Mouse (Mus musculus): ENCODE measurements around the gene Pcsk4. TPM values are rescaled to one million over a fixed set of nuclear protein-coding genes. Genes with fewer than 3 reads are reported as not detected.

The Pcsk4 gene
- polyA plus RNA-seq (2014; fragmentation: Nextera tagmentation; extraction: Ambion mirVana), result 4.9 and 5.1 TPM in 2 replicates

- Histone ChIP-seq H3K4me1 (ENCODE audit: control insufficient read depth, insufficient read depth, low read length) (peaks cover 11% of the 10 kb centered on the region; the same call in 1 of the 2 replicates), H3K36me3 (ENCODE audit: control insufficient read depth, insufficient read depth, low read length) (no peaks in the 10 kb centered on the region), H3K27me3 (ENCODE audit: control insufficient read depth, insufficient read depth, low read length) (no peaks in the 10 kb centered on the region; the same call in 1 of the 2 replicates), H3K27ac (ENCODE audit: low read depth, low read length) (no peak within 1 kb of the TSS), H3K4me3 (ENCODE audit: low read depth, low read length) (peak within 1 kb of the TSS; percentile 40), H3K9me3 (ENCODE audit: control insufficient read depth, low read length) (no peaks in the 10 kb centered on the region), H3K9ac (replicated peaks; ENCODE audit: low read depth, low read length) (peak within 1 kb of the TSS; percentile 60), H3K4me2 (ENCODE audit: low read depth, low read length) (peak within 1 kb of the TSS; percentile 85)
- peak; percentile 91 for ATAC-seq (ENCODE audit: low read depth)
- WGBS, result 6% methylated on average over 31 of the region's 36 CpGs
These were observed at the start of gene Pcsk4, which contains the start of gene Reep6 for GRCm38 (mm10) chr10:80329273-80330081. TSS of gene Pcsk4 (minus strand) at chr10:80329498. TSS of gene Reep6 (plus strand) at chr10:80329953.

GRCm38 (mm10) chr10:80377716-80378115 is 48.4 kb upstream of the Pcsk4 start:
- H3K27ac ChIP-seq (ENCODE audit: low read depth, low read length), result no peak overlapping the region
- 0 out of 2 replicates have a peak, but pooled peaks cover 4% of the 10 kb centered on the region for H3K4me1 ChIP-seq (ENCODE audit: control insufficient read depth, insufficient read depth, low read length)
- no peak overlapping the region for H3K4me2 ChIP-seq (ENCODE audit: low read depth, low read length)
- no peaks in the 10 kb centered on the region for H3K9me3 ChIP-seq (ENCODE audit: control insufficient read depth, low read length)
- no peak overlapping the region for H3K4me3 ChIP-seq (ENCODE audit: low read depth, low read length)
- WGBS, result 51% methylated on average over 10 of the region's 10 CpGs
- ATAC-seq (ENCODE audit: low read depth), result no peak
- no peak overlapping the region for H3K9ac ChIP-seq (replicated peaks; ENCODE audit: low read depth, low read length)
- H3K27me3 ChIP-seq (ENCODE audit: control insufficient read depth, insufficient read depth, low read length), result no peaks in the 10 kb centered on the region
- H3K36me3 ChIP-seq (ENCODE audit: control insufficient read depth, insufficient read depth, low read length), result peaks cover 33% of the 10 kb centered on the region

- Histone ChIP-seq H3K36me3 (ENCODE audit: control insufficient read depth, insufficient read depth, low read length) (peaks cover 18% of the 10 kb centered on the region), H3K27me3 (ENCODE audit: control insufficient read depth, insufficient read depth, low read length) (no peaks in the 10 kb centered on the region), H3K9ac (replicated peaks; ENCODE audit: low read depth, low read length) (no peak overlapping the region), H3K4me2 (ENCODE audit: low read depth, low read length) (no peak overlapping the region), H3K9me3 (ENCODE audit: control insufficient read depth, low read length) (no peaks in the 10 kb centered on the region), H3K4me1 (ENCODE audit: control insufficient read depth, insufficient read depth, low read length) (peaks cover 3% of the 10 kb centered on the region; the same call in 1 of the 2 replicates), H3K4me3 (ENCODE audit: low read depth, low read length) (no peak overlapping the region), H3K27ac (ENCODE audit: low read depth, low read length) (no peak overlapping the region)
- no peak for ATAC-seq (ENCODE audit: low read depth)
- WGBS, result 2% methylated on average over 7 of the region's 7 CpGs
These were observed 46.9 kb upstream of the Pcsk4 start for GRCm38 (mm10) chr10:80376160-80376559.

GRCm38 (mm10) chr10:80374063-80374462 is 44.8 kb upstream of the Pcsk4 start:
- Histone ChIP-seq H3K4me2 (ENCODE audit: low read depth, low read length) (no peak overlapping the region), H3K4me3 (ENCODE audit: low read depth, low read length) (no peak overlapping the region), H3K4me1 (ENCODE audit: control insufficient read depth, insufficient read depth, low read length) (no peaks in the 10 kb centered on the region; the same call in 1 of the 2 replicates), H3K36me3 (ENCODE audit: control insufficient read depth, insufficient read depth, low read length) (no peaks in the 10 kb centered on the region; the same call in 1 of the 2 replicates), H3K27ac (ENCODE audit: low read depth, low read length) (no peak overlapping the region), H3K9me3 (ENCODE audit: control insufficient read depth, low read length) (no peaks in the 10 kb centered on the region), H3K27me3 (ENCODE audit: control insufficient read depth, insufficient read depth, low read length) (no peaks in the 10 kb centered on the region), H3K9ac (replicated peaks; ENCODE audit: low read depth, low read length) (no peak overlapping the region)
- no peak for ATAC-seq (ENCODE audit: low read depth)
- 23% methylated on average over 6 of the region's 6 CpGs for WGBS

GRCm38 (mm10) chr10:80372706-80373105 is 43.4 kb upstream of the Pcsk4 start:
- Histone ChIP-seq H3K27me3 (ENCODE audit: control insufficient read depth, insufficient read depth, low read length) (no peaks in the 10 kb centered on the region), H3K27ac (ENCODE audit: low read depth, low read length) (no peak overlapping the region), H3K9me3 (ENCODE audit: control insufficient read depth, low read length) (no peaks in the 10 kb centered on the region), H3K4me3 (ENCODE audit: low read depth, low read length) (no peak overlapping the region), H3K36me3 (ENCODE audit: control insufficient read depth, insufficient read depth, low read length) (no peaks in the 10 kb centered on the region), H3K4me2 (ENCODE audit: low read depth, low read length) (no peak overlapping the region), H3K4me1 (ENCODE audit: control insufficient read depth, insufficient read depth, low read length) (no peaks in the 10 kb centered on the region; the same call in 1 of the 2 replicates), H3K9ac (replicated peaks; ENCODE audit: low read depth, low read length) (no peak overlapping the region)
- 78% methylated on average over 6 of the region's 6 CpGs for WGBS
- ATAC-seq (ENCODE audit: low read depth), result no peak

GRCm38 (mm10) chr10:80371983-80372382 is 42.7 kb upstream of the Pcsk4 start:
- Histone ChIP-seq H3K9ac (replicated peaks; ENCODE audit: low read depth, low read length) (no peak overlapping the region), H3K27ac (ENCODE audit: low read depth, low read length) (0 out of 2 replicates have a peak overlapping the region, but pooled peaks have one; percentile 10), H3K4me2 (ENCODE audit: low read depth, low read length) (0 out of 2 replicates have a peak overlapping the region, but pooled peaks have one; percentile 30), H3K4me1 (ENCODE audit: control insufficient read depth, insufficient read depth, low read length) (no peaks in the 10 kb centered on the region; the same call in 1 of the 2 replicates), H3K27me3 (ENCODE audit: control insufficient read depth, insufficient read depth, low read length) (no peaks in the 10 kb centered on the region), H3K36me3 (ENCODE audit: control insufficient read depth, insufficient read depth, low read length) (no peaks in the 10 kb centered on the region), H3K9me3 (ENCODE audit: control insufficient read depth, low read length) (no peaks in the 10 kb centered on the region), H3K4me3 (ENCODE audit: low read depth, low read length) (no peak overlapping the region)
- WGBS, result 54% methylated on average over 9 of the region's 9 CpGs
- no peak for ATAC-seq (ENCODE audit: low read depth)

GRCm38 (mm10) chr10:80371411-80371966 is 42.2 kb upstream of the Pcsk4 start:
- 0 out of 2 replicates have a peak overlapping the region, but pooled peaks have one; percentile 10 for H3K27ac ChIP-seq (ENCODE audit: low read depth, low read length)
- ATAC-seq (ENCODE audit: low read depth), result peak; percentile 61
- no peak overlapping the region for H3K4me3 ChIP-seq (ENCODE audit: low read depth, low read length)
- no peaks in the 10 kb centered on the region for H3K36me3 ChIP-seq (ENCODE audit: control insufficient read depth, insufficient read depth, low read length)
- H3K4me1 ChIP-seq (ENCODE audit: control insufficient read depth, insufficient read depth, low read length), result no peaks in the 10 kb centered on the region; the same call in 1 of the 2 replicates
- no peak overlapping the region for H3K9ac ChIP-seq (replicated peaks; ENCODE audit: low read depth, low read length)
- H3K9me3 ChIP-seq (ENCODE audit: control insufficient read depth, low read length), result no peaks in the 10 kb centered on the region
- WGBS, result 4% methylated on average over 12 of the region's 12 CpGs
- H3K4me2 ChIP-seq (ENCODE audit: low read depth, low read length), result peak overlapping the region; percentile 30; the same call in 1 of the 2 replicates
- H3K27me3 ChIP-seq (ENCODE audit: control insufficient read depth, insufficient read depth, low read length), result no peaks in the 10 kb centered on the region

- H3K9me3 ChIP-seq (ENCODE audit: control insufficient read depth, low read length), result no peaks in the 10 kb centered on the region
- H3K27me3 ChIP-seq (ENCODE audit: control insufficient read depth, insufficient read depth, low read length), result no peaks in the 10 kb centered on the region
- no peaks in the 10 kb centered on the region for H3K36me3 ChIP-seq (ENCODE audit: control insufficient read depth, insufficient read depth, low read length)
- H3K4me2 ChIP-seq (ENCODE audit: low read depth, low read length), result no peak overlapping the region
- 80% methylated on average over 21 of the region's 21 CpGs for WGBS
- no peak overlapping the region for H3K4me3 ChIP-seq (ENCODE audit: low read depth, low read length)
- H3K4me1 ChIP-seq (ENCODE audit: control insufficient read depth, insufficient read depth, low read length), result no peaks in the 10 kb centered on the region; the same call in 1 of the 2 replicates
- H3K27ac ChIP-seq (ENCODE audit: low read depth, low read length), result no peak overlapping the region
- ATAC-seq (ENCODE audit: low read depth), result no peak
- no peak overlapping the region for H3K9ac ChIP-seq (replicated peaks; ENCODE audit: low read depth, low read length)
These were observed 40.9 kb upstream of the Pcsk4 start for GRCm38 (mm10) chr10:80369995-80370747.
